Mouse (Mus musculus): ENCODE data around the gene Zbtb16. TPM values are rescaled to one million over a fixed set of nuclear protein-coding genes. Genes with fewer than 3 reads are reported as not detected.
A peak's percentile ranks its signal among the peaks of the same experiment; 100 is the strongest.

Gene Zbtb16
- polyA plus RNA-seq, 1 experiment from 2014 or later: 5.6 TPM

DNA sequence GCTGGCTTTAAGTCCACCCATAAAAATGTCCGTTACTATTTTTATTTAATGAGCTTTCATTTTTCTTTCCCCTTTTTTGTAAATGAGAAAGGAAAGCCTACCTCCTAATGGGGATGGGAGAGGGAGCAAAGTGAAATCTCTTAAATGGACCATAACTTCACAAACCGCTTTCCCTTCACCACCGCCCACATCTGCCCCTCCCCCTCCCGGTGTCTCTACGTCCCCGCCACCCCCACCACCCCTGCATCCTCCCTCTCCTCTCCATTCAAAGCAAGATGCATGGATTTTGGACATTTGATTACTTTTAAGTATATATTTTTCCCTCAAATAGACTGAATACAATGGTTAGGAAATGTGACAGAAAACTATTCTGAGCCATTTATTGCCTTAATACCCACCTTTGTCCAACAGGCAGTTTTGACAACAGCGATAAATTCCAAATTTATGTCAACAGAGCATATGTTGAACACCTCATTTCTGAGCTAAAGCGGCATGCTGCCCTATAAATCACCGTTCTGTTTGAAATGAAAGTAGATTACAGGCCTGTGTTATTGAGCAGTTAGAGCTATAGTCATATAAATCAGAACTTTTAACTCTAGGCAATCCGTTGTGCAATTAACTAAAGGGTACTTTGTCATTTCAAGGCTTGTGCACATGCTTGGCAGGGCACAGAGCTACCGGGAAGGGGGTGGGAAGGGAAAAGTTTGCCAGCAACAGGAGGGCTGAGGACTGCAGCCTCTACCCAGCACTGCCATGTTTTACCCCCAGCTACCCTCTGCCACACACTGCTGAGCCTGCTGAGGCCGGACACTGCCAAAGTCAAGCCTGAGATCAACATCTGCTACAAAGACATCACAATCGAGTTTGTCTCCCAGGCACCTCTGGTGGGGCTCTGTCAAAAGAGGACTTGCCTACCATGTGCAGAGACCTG lies 78.1 kb downstream of the Zbtb16 start:
- 65% methylated on average over 13 of the region's 13 CpGs for WGBS
- H3K36me3 ChIP-seq (replicated peaks): no peaks in the 10 kb centered on the region
- no peak overlapping the region for H3K9ac ChIP-seq
- H3K4me1 ChIP-seq: peaks cover 42% of the 10 kb centered on the region
- no peak overlapping the region for H3K4me3 ChIP-seq (replicated peaks)
- ATAC-seq (ENCODE audit: low FRiP score): no peak
- no peaks in the 10 kb centered on the region for H3K27me3 ChIP-seq
- no peaks in the 10 kb centered on the region for H3K9me3 ChIP-seq
- H3K27ac ChIP-seq: no peak overlapping the region
- no peak overlapping the region for H3K4me2 ChIP-seq

DNA sequence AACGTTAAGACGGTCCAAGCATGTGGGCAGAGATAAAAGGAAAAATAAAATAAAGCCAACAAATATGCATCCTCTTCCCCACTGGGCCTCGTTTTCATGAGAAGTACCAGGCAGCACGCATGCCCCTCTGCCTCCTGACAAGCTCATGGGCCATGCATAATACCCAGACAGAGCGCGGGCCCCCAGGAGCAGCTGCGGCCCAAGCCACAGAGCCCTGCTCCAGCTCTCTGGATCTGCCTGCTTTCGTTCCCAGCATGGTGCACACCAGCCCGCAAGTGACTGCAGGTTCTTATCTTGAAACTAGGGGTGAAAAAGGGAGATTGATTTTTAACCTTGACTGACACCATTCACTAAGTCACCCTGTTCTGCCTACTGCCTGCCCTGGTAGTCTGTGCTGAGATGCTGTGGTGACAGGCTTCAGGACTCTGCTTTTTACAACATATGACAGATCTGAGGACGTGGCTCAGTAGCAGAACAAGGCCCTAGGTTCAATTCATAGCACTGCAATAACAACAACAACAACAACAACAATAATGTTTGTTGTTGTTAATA lies 79.7 kb downstream of the Zbtb16 start:
- peaks cover 40% of the 10 kb centered on the region for H3K4me1 ChIP-seq
- WGBS: 21% methylated on average over 10 of the region's 10 CpGs

DNA sequence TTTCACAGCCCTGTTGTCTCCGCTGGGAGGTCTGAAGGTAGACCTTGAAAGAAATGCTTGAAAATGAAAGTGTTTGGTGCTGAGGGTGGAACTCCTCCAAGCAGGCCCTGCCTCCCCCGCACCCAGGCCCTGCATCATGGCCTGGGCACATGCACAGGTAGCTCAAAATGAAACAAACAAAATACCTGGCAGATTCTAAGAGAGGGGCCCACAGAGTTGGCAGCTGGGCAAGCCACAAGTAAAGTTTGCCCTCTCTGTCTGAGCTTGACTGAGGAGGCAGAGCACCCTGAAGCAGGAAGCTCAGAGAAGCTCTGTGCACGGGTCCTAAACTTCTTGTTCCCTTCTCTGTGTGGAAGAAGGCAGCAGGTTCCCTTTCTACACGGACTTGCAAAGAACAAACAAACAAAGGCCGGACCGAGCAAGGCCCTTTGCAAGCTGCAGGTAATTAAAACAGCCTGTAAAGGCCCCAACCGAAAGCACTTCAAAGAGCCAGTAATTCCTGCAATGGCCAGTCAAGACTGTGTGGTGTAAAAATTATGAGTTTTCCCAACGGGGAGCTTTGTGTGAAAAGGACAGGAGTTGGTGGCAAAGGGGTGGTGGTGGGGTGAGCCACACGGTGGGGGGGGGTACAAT lies 80.5 kb downstream of the Zbtb16 start:
- Histone ChIP-seq H3K4me1 (peaks cover 33% of the 10 kb centered on the region), H3K4me3 (replicated peaks) (no peak overlapping the region), H3K9me3 (no peaks in the 10 kb centered on the region), H3K4me2 (no peak overlapping the region), H3K9ac (no peak overlapping the region), H3K36me3 (replicated peaks) (no peaks in the 10 kb centered on the region), H3K27me3 (no peaks in the 10 kb centered on the region), H3K27ac (peak overlapping the region; percentile 70)
- WGBS: 19% methylated on average over 9 of the region's 9 CpGs
- peak; percentile 42; the same call in 1 of the 2 replicates for ATAC-seq (ENCODE audit: low FRiP score)

More for the DNA sequence above, 79.7 kb downstream of the Zbtb16 start:
- H3K9ac ChIP-seq: no peak overlapping the region
- no peaks in the 10 kb centered on the region for H3K9me3 ChIP-seq
- H3K4me3 ChIP-seq (replicated peaks): no peak overlapping the region
- H3K36me3 ChIP-seq (replicated peaks): no peaks in the 10 kb centered on the region
- H3K27me3 ChIP-seq: no peaks in the 10 kb centered on the region
- peak; percentile 74 for ATAC-seq (ENCODE audit: low FRiP score)
- H3K4me2 ChIP-seq: no peak overlapping the region
- peak overlapping the region; percentile 70 for H3K27ac ChIP-seq

DNA sequence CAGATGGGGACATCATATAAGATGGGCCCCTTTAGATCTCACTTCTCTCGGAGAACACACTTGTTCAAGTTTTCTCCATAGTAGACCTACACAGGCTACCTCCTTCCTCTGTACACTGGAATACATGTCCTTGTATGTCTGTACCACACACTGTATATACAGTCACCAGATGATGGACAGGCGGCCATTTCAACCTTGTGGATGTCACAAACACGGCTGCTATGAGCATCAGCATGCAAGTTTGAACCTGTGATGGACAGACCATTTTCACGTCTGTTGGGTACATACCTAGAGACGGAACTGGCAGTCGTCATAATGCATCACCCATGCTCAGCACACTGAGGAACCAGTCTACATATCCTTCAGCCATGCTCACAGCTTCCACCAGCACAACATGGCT lies 81.6 kb downstream of the Zbtb16 start:
- no peak for ATAC-seq (ENCODE audit: low FRiP score)

DNA sequence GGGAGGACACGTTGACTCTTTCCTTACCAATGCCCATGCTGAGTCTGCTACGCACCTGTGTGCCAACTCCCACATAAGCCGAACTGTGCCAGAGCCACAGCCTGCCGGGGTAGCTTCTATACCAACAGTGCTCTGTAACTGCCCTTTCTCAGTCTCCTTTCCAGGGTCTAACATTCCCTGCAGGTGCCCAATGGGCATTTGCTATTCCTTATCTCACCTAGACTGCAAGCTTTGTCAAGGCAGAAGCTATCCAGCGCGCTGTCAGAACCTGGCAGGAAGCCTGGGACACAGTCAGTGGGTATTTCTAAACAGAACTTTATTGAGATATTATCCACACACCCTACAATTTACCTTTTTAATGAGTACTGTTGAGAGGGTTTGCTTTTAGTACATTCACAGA lies 82.1 kb downstream of the Zbtb16 start:
- Histone ChIP-seq H3K4me3 (replicated peaks) (no peak overlapping the region), H3K4me1 (peaks cover 26% of the 10 kb centered on the region), H3K9me3 (no peaks in the 10 kb centered on the region), H3K4me2 (no peak overlapping the region), H3K9ac (no peak overlapping the region), H3K27me3 (no peaks in the 10 kb centered on the region), H3K27ac (no peak overlapping the region), H3K36me3 (replicated peaks) (no peaks in the 10 kb centered on the region)
- WGBS: 98% methylated on average over 6 of the region's 6 CpGs
- ATAC-seq (ENCODE audit: low FRiP score): no peak

More for the DNA sequence above, 81.6 kb downstream of the Zbtb16 start:
- WGBS: 94% methylated on average over 6 of the region's 6 CpGs
- Histone ChIP-seq H3K4me1 (peaks cover 26% of the 10 kb centered on the region), H3K36me3 (replicated peaks) (no peaks in the 10 kb centered on the region), H3K9ac (no peak overlapping the region), H3K4me2 (no peak overlapping the region), H3K4me3 (replicated peaks) (no peak overlapping the region), H3K27ac (no peak overlapping the region), H3K9me3 (no peaks in the 10 kb centered on the region), H3K27me3 (no peaks in the 10 kb centered on the region)

DNA sequence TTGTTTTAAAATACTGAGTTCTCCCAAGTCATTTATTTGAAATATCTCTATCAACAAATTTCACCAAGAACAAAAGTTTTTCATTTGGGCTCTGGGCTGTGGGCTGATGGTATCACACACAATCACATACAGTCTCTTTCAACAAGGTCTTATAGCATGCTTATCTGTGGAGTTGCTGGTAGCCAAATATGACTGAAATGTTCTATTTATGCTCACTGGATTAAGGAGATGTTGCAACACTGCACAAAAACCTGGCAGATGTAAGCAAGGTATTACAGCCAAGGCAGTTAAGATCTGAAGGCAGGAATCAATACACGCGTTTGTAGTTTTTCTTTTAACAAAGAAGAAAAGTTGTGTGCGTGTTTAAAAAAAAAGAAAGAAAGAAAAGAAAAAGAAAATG lies 84.1 kb downstream of the Zbtb16 start:
- no peak overlapping the region for H3K4me2 ChIP-seq
- no peaks in the 10 kb centered on the region for H3K27me3 ChIP-seq
- no peaks in the 10 kb centered on the region for H3K9me3 ChIP-seq
- 97% methylated on average over 3 of the region's 3 CpGs for WGBS
- no peaks in the 10 kb centered on the region for H3K36me3 ChIP-seq (replicated peaks)
- no peak for ATAC-seq (ENCODE audit: low FRiP score)
- H3K27ac ChIP-seq: no peak overlapping the region
- H3K4me3 ChIP-seq (replicated peaks): no peak overlapping the region
- peaks cover 20% of the 10 kb centered on the region for H3K4me1 ChIP-seq
- H3K9ac ChIP-seq: no peak overlapping the region

DNA sequence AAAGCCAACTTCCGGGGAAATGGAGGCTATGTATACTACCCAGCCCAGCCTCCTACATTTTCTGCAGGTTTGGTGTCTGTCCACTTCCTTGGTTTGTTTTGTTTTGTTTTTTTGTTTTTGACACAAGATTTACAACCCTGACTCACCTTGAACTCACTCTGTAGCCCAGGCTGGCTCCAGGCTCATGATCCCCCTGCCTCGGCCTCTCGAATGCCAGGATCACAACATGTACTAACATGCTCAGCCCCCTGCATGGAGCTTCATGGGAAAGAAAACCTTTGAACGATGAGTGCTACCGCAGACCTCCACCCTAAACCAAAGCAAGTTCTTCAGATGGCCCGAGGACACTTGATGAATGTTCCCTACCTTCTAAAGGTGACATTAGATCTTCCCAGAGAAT lies 86.4 kb downstream of the Zbtb16 start:
- 95% methylated on average over 6 of the region's 6 CpGs for WGBS
- peaks cover 4% of the 10 kb centered on the region; the same call in 1 of the 2 replicates for H3K4me1 ChIP-seq
- H3K4me2 ChIP-seq: no peak overlapping the region
- H3K27ac ChIP-seq: no peak overlapping the region
- H3K4me3 ChIP-seq (replicated peaks): no peak overlapping the region
- no peaks in the 10 kb centered on the region for H3K9me3 ChIP-seq
- no peaks in the 10 kb centered on the region for H3K27me3 ChIP-seq
- ATAC-seq (ENCODE audit: low FRiP score): no peak
- H3K36me3 ChIP-seq (replicated peaks): no peaks in the 10 kb centered on the region
- no peak overlapping the region for H3K9ac ChIP-seq

DNA sequence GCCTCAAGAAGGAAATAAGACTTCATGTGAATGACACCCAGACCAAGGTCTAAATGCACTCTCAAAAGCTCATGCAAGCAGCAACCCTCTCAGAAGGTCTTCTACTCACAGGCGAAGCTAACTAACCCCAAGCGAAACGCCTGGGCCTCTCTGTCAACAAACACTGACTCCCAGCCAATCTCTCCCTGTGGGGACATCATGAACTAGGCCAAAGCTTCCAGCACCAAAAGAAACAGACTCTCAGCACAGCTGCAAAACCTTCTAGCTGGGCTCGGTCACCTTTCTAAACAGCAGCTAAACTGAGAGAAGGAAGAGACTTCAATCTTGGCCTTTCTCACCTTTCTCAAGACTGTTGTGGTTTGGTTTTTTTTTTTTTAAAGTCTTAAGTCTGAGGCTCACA lies 86.9 kb downstream of the Zbtb16 start:
- Histone ChIP-seq H3K4me2 (no peak overlapping the region), H3K36me3 (replicated peaks) (no peaks in the 10 kb centered on the region), H3K4me1 (peaks cover 8% of the 10 kb centered on the region), H3K4me3 (replicated peaks) (no peak overlapping the region), H3K27me3 (no peaks in the 10 kb centered on the region), H3K27ac (no peak overlapping the region), H3K9ac (no peak overlapping the region), H3K9me3 (no peaks in the 10 kb centered on the region)
- 93% methylated on average over 4 of the region's 4 CpGs for WGBS
- ATAC-seq (ENCODE audit: low FRiP score): no peak

DNA sequence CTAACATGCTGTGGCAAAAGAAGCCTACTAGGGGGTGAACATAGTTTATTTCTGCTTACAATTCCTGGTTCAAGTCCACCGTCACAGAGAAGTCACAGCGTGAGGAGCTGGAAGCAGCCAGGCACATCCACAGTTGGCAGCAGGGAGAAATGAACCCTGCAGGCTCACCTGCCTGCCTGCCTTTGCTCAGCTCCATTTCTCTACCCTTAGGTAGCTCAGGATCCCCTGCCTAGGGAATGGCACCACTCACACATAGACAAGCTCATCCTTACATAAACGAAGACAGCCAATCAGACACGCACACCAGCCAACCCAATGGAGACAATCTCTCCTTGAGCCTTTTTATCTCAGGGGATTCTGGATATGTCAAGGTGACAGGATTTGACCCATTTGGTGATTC lies 87.3 kb downstream of the Zbtb16 start:
- Histone ChIP-seq H3K9ac (no peak overlapping the region), H3K4me1 (peaks cover 11% of the 10 kb centered on the region), H3K4me2 (no peak overlapping the region), H3K9me3 (no peaks in the 10 kb centered on the region), H3K27ac (no peak overlapping the region), H3K27me3 (no peaks in the 10 kb centered on the region), H3K4me3 (replicated peaks) (no peak overlapping the region), H3K36me3 (replicated peaks) (no peaks in the 10 kb centered on the region)
- WGBS: 97% methylated on average over 4 of the region's 4 CpGs
- ATAC-seq (ENCODE audit: low FRiP score): no peak

DNA sequence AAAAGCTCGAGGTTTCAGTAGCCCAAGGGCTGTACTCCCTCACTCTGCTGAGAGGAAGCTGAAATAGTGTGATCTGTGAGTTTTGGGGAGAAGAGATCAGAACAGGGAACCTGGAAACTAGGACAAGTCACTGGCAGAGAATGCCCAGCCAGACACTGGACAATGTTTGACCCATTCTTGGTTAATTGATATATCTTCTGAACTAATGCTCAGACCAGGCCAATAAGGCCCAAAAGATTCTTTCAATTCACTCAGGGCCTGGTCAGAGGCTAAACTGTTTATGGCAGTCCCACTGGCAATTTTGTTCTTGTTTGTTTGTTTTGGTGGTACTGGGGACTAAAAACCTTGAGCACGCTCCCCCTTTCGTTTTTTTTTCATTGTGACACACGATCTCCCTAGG lies 87.8 kb downstream of the Zbtb16 start:
- Histone ChIP-seq H3K9ac (no peak overlapping the region), H3K36me3 (replicated peaks) (no peaks in the 10 kb centered on the region), H3K4me3 (replicated peaks) (no peak overlapping the region), H3K4me2 (no peak overlapping the region), H3K9me3 (no peaks in the 10 kb centered on the region), H3K27ac (no peak overlapping the region), H3K27me3 (no peaks in the 10 kb centered on the region), H3K4me1 (peaks cover 11% of the 10 kb centered on the region)
- ATAC-seq (ENCODE audit: low FRiP score): no peak
- 83% methylated on average over 4 of the region's 4 CpGs for WGBS

DNA sequence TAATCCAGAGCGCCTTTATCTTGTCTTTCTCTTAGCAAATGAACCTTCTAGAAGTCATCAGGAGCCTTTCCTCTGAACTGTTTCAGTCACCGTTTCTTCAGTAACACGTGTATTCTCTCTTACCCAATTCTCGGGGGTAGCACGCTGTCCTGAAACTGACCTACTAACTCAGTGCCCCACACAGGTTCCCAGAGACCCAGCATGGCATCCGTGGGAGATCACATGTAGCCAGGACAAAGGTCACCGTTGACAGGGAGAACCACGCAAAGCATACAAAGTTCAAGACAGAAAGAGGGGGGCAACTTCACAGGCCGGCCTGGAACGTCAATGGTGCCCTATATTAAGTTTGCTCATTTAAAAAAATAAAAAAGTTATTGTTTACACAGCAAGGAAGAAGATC lies 89.5 kb downstream of the Zbtb16 start:
- Histone ChIP-seq H3K27me3 (no peaks in the 10 kb centered on the region), H3K27ac (no peak overlapping the region), H3K4me3 (replicated peaks) (no peak overlapping the region), H3K4me1 (peaks cover 7% of the 10 kb centered on the region), H3K9me3 (no peaks in the 10 kb centered on the region), H3K9ac (no peak overlapping the region), H3K36me3 (replicated peaks) (no peaks in the 10 kb centered on the region), H3K4me2 (no peak overlapping the region)
- ATAC-seq (ENCODE audit: low FRiP score): no peak
- WGBS: 90% methylated on average over 10 of the region's 10 CpGs

DNA sequence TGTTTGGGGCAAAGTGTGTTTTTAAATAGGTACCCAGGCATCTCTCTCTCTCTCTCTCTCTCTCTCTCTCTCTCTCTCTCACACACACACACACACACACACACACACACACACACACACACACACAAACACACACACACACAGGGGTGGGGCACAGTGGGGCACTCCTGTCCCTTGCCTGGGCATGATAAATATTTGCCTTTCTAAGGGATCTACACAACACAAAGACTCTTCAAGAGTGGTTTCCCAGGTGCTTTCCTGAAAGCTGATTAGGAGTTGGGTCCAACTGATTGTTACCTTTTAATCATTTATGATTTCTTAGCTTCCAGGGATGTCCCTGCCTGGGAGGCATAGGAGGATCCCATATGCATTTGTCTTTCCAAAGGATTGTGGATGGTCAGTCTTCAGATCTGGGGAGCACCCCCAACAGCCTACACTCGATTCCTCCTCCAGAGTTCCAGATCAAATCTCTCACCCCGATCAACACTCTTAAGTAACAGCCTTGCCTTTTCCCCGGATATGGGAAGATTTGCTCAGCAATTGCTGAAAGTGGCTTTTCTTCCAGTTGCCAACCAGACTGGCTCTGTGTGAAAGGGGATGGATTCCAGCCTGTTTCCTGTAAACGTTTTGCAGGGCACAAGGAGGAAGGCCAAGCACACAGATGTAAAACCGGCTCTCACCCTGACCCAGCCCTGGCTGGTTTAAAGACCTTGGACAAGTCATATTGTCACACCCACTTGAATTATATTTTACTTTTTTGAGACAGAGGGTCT lies 90.5 kb downstream of the Zbtb16 start:
- Histone ChIP-seq H3K4me1 (peaks cover 12% of the 10 kb centered on the region), H3K4me3 (replicated peaks) (no peak overlapping the region), H3K9ac (no peak overlapping the region), H3K36me3 (replicated peaks) (no peaks in the 10 kb centered on the region), H3K27ac (no peak overlapping the region), H3K4me2 (no peak overlapping the region), H3K27me3 (no peaks in the 10 kb centered on the region), H3K9me3 (no peaks in the 10 kb centered on the region)
- ATAC-seq (ENCODE audit: low FRiP score): no peak
- 83% methylated on average over 5 of the region's 5 CpGs for WGBS

Measured in forebrain, embryonic 12.5 days (tissue).